Mouse (Mus musculus) hindbrain, embryonic 15.5 days (tissue): ENCODE results near the gene Atp5c1. TPM values are rescaled to one million over a fixed set of nuclear protein-coding genes. Genes with fewer than 3 reads are reported as not detected.
A peak's percentile ranks its signal among the peaks of the same experiment; 100 is the strongest.

Source experiments
- ATAC-seq: fragments of 200-750 bp; cut with Nextera tagmentation; 2 replicates; pipeline ENCODE4 v1.8.0; 2017; ENCODE audit warnings: low read depth, moderate number of reproducible peaks, moderate TSS enrichment; ENCODE audit not compliant: low FRiP score
- H3K27ac ChIP-seq: fragments of 300-500 bp; sonication (generic); replicated peaks from 2 replicates; pipeline ENCODE4 v1.5.1; 2015; ENCODE audit warnings: mild to moderate bottlenecking, inconsistent platforms
- H3K27me3 ChIP-seq: fragments of 300-500 bp; sonication (generic); 2 replicates; pipeline ENCODE4 v1.6.1; 2015; ENCODE audit warnings: control low read depth, inconsistent platforms
- H3K36me3 ChIP-seq: fragments of 300-500 bp; sonication (generic); 2 replicates; pipeline ENCODE4 v1.6.1; 2015; ENCODE audit warnings: control low read depth, inconsistent platforms
- H3K4me1 ChIP-seq: fragments of 300-500 bp; sonication (generic); replicated peaks from 2 replicates; pipeline ENCODE4 v1.6.1; 2015; ENCODE audit warnings: control low read depth, inconsistent platforms
- H3K4me2 ChIP-seq: fragments of 300-500 bp; sonication (generic); 2 replicates; pipeline ENCODE4 v1.6.1; 2015; ENCODE audit warnings: moderate library complexity, mild to moderate bottlenecking, inconsistent platforms
- H3K4me3 ChIP-seq: fragments of 300-500 bp; sonication (generic); 2 replicates; pipeline ENCODE4 v1.5.1; 2015; ENCODE audit warnings: mild to moderate bottlenecking, inconsistent platforms
- H3K9ac ChIP-seq: fragments of 300-500 bp; sonication (generic); 2 replicates; pipeline ENCODE4 v1.6.1; 2015; ENCODE audit warnings: inconsistent platforms
- H3K9me3 ChIP-seq: fragments of 300-500 bp; sonication (generic); 2 replicates; pipeline ENCODE4 v1.6.1; 2016; ENCODE audit warnings: control low read depth, inconsistent platforms
- WGBS: fragments of 180-500 bp; shearing (Covaris S2); methylation state at CpG from one replicate; pipeline ENCODE4 v1.1.7; 2015; 5-methylcytosine and 5-hydroxymethylcytosine counted together
- polyA plus RNA-seq: library from polyadenylated mRNA; unstranded; fragments of >200 nt; fragmentation: Nextera tagmentation; extraction: Ambion mirVana; gene quantifications from 2 replicates; pipeline ENCODE4 v1.2.1, GENCODE M21; 2015

Gene Atp5c1
- polyA plus RNA-seq, 1 experiment from 2014 or later = 565 TPM

DNA sequence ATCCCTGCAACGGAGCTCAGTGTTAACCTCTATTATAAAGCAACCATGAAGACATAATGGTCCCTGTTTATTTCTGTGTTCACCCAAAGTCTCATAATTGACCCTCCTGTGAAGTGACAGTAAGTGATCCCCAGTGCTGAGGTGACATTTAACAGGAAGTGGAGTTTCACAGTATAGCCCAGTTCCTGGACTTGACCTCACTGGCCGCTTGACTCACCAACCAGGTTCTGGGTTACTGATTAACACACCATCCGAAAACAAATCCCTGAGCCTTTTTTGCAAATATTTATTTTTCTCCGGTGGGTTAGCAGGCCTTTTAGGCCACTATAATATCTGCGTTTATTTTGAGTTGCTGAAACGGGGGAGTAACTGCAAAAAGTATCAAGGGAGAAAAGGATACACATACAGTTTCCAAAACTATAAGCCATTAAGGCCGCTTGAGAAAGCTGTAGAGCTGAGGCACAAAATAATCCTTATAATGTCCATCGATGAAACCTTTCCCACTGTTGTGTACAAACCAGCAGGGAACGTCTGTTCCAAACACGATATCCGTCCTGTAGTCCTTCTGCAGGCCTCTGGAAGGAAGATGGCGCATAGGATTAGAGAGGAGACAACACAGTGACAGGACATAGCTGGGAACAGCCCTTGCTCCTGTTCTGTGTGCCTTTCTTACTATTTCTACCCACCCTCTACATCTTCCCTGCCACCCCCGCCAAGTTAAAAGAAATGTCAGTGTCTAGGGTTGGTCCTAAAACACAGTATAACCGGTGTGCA, 14.2 kb upstream of the Atp5c1 start:
- Histone ChIP-seq H3K4me3 (no peak overlapping the region), H3K36me3 (peaks cover 32% of the 10 kb centered on the region), H3K4me2 (no peak overlapping the region), H3K9me3 (no peaks in the 10 kb centered on the region), H3K4me1 (no peaks in the 10 kb centered on the region), H3K27ac (no peak overlapping the region), H3K27me3 (no peaks in the 10 kb centered on the region), H3K9ac (no peak overlapping the region)
- 89% methylated on average over 14 of the region's 14 CpGs for WGBS
- 0 out of 2 replicates have a peak, but pooled peaks have one; percentile 24 for ATAC-seq

DNA sequence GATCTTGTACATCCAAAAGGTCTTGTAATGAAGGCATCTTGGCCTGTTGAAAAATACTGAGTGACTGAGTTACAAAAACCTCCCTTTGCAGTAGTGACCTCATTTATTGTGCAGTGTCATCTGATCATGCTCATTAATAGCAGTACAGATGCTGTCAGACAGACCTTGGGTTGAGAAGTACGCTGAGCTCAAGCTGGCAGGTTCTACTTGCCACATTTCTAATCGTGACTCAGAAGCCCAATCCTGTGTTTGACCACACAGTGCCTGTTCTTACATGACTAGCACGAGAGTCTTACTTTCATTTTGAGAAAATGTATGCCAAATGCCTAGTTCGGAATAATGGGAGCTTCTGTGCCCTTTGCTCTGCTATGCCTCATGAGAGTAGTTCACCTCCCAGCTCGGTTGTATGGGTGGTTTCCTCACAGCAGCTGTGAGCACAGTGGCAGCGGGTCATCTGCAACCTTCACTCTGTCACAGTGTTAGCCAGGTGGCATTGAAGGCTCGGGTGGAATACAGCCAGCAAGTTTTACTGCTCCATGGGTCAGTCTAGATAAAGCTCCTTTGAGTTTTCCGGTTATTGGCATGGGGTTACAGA, 7.0 kb upstream of the Atp5c1 start:
- H3K27ac ChIP-seq = no peak overlapping the region
- no peaks in the 10 kb centered on the region for H3K4me1 ChIP-seq
- no peak for ATAC-seq
- no peaks in the 10 kb centered on the region for H3K9me3 ChIP-seq
- no peak overlapping the region for H3K4me2 ChIP-seq
- no peaks in the 10 kb centered on the region for H3K27me3 ChIP-seq
- no peak overlapping the region for H3K9ac ChIP-seq
- no peak overlapping the region for H3K4me3 ChIP-seq
- peaks cover 34% of the 10 kb centered on the region for H3K36me3 ChIP-seq
- WGBS = 79% methylated on average over 8 of the region's 8 CpGs

DNA sequence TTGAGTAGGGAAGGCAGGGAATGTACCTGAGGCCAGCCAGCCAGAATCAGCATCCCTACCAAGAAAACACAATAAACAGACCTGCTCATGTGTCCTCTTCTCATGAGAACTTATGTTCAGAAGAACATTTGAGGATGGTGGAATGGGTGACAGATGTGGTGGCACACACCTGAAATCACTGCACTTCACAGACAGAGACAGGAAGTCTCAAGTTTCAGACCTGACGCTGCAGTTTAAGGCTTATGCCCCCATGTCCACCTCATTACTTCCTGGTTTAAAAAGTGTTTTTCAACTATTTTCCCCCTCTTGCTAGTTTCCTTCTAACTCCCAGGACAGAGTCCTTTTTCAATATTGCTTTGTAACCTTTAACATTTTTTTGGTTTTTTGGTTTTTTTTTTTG, 2.4 kb upstream of the Atp5c1 start:
- Histone ChIP-seq H3K4me3 (no peak overlapping the region), H3K27ac (no peak overlapping the region), H3K9ac (no peak overlapping the region), H3K4me1 (peaks cover 27% of the 10 kb centered on the region), H3K4me2 (no peak overlapping the region), H3K36me3 (0 out of 2 replicates have a peak, but pooled peaks cover 6% of the 10 kb centered on the region), H3K27me3 (no peaks in the 10 kb centered on the region), H3K9me3 (no peaks in the 10 kb centered on the region)
- ATAC-seq = no peak
- WGBS = 82% methylated on average over 1 of the region's 1 CpGs

DNA sequence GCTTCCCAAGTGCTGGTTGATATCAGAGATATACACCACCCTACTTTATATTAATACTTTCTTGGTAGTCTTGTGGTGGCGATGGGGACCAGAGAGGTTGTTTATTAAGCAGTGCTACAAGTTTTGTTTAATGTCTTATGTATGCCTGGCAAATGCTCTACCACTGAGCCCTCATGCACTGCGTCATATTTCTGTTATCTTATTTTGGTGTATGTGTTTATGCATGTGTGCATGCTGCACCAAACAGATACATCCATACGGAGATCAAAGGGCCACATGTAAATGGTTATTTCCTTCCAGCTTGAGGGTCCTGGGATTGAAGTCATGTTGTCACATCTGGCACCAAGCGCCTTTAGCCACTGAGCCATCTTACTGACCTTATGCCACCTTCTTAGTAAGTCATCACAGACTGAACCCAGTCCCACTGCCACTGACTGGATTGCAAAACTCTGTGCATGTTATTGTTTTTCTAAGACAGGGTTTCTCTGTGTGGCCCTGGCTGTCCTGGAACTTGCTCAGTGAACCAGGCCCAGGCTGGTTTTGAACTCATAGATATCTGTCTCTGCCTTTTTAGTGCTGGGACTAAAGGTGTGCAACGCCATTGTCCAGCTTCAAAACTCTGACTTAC, 1.3 kb upstream of the Atp5c1 start:
- 89% methylated on average over 5 of the region's 5 CpGs for whole genome bisulfite sequencing
- Histone ChIP-seq H3K36me3 (no peaks in the 10 kb centered on the region), H3K4me1 (peaks cover 37% of the 10 kb centered on the region), H3K27ac (no peak overlapping the region), H3K27me3 (no peaks in the 10 kb centered on the region), H3K9me3 (no peaks in the 10 kb centered on the region), H3K4me2 (peak overlapping the region; percentile 76), H3K9ac (peak overlapping the region; percentile 98), H3K4me3 (peak overlapping the region; percentile 95)
- no peak for ATAC-seq

DNA sequence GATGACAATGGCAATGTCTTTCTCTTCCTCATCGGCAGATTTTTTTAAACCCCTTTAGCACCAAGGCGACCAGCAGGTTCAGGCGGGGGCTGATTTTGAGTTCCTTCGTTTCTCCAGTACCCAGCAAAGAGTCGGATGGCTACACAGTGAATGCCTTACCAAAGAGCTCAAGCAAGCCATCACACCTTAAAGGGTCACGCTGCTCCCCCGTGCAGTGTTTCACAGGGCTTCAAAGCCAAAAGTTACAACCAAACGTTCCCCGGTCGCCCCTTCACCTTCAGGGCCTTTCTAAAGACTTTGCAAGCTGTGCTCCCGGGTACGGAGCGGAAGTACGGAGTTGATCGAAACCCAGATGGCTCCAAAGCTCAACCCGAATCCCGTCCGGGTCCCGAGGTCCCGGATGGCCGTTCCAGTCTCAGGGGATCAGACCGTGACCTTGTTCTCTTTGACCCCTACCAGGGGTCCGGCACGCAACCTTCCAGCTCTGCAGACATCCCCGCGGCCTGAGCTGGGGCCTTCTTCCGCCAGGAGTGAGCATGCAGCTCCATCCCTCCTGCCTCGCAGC, 483 bp downstream of the Atp5c1 start:
- no peaks in the 10 kb centered on the region for H3K27me3 ChIP-seq
- WGBS = under 1% methylated on average over 28 of the region's 28 CpGs
- no peaks in the 10 kb centered on the region for H3K36me3 ChIP-seq
- H3K4me3 ChIP-seq = peak overlapping the region; percentile 95
- peaks cover 39% of the 10 kb centered on the region for H3K4me1 ChIP-seq
- peak; percentile 71 for ATAC-seq
- peak overlapping the region; percentile 95 for H3K9ac ChIP-seq
- H3K4me2 ChIP-seq = peak overlapping the region; percentile 61
- H3K9me3 ChIP-seq = no peaks in the 10 kb centered on the region
- peak overlapping the region; percentile 96 for H3K27ac ChIP-seq

DNA sequence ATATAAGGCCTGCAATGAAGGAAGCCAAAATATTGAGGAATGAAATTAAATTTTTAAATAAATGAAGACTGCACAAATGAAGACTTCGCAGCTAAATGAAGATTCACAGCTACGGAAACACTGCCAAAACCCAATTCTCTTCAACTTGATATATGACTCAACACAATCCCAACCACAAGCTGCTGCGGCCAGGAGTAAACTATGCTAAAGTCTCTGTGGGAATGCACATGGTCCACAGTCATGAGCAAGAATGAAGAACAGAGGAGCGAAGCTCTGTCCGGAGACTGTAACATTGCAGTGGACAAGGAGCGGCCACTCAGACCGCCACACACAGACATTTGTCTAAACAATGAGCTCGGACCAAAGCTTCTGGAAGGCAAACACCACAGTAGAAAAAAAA, 3.6 kb downstream of the Atp5c1 start:
- Histone ChIP-seq H3K4me2 (no peak overlapping the region), H3K4me3 (no peak overlapping the region), H3K9ac (no peak overlapping the region), H3K4me1 (peaks cover 34% of the 10 kb centered on the region), H3K27ac (no peak overlapping the region), H3K27me3 (no peaks in the 10 kb centered on the region), H3K36me3 (no peaks in the 10 kb centered on the region), H3K9me3 (no peaks in the 10 kb centered on the region)
- no peak for ATAC-seq
- WGBS = 92% methylated on average over 8 of the region's 8 CpGs

DNA sequence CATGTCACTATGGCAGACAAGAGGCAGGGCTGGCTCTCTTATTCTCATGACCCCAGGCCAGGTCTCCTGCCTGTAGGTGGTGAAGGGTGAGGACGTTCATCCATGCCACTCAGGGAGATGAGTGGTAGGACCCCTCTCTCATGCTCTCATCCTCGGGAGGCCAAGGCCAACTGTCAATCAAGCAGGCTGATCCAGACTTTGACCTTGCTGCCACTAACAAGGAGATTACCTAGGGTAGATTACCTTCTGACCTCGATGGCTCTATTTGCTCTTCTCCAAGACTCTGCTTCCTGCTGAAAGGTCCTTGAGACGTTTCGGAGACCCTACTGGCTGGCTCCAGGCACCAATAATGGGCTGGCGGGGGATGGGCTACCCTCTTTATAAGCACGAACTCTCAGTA, 5.8 kb downstream of the Atp5c1 start:
- no peaks in the 10 kb centered on the region for H3K27me3 ChIP-seq
- WGBS = 84% methylated on average over 7 of the region's 7 CpGs
- no peak overlapping the region for H3K4me3 ChIP-seq

DNA sequence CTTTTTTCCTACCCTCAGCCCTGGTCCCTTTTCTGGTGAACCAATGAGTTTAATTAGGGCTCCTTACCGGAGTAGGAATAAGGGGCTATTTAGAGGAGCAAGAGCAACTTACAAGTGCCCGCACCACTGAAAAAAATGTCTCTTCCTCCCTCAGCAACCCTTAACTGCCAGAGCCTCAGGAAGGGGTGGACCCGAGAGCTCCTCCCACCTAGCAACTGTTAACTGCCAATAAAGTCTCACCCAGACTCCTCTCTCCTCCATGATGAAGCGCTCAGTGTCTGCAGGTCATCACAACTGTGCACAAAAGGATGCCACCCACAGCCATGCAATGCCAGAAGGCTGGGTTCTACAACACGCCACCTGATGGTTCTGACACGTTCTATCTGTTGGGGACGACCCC, 8.6 kb downstream of the Atp5c1 start:
- H3K27ac ChIP-seq = no peak overlapping the region
- 96% methylated on average over 7 of the region's 7 CpGs for WGBS
- peaks cover 13% of the 10 kb centered on the region for H3K36me3 ChIP-seq
- H3K27me3 ChIP-seq = no peaks in the 10 kb centered on the region
- H3K4me1 ChIP-seq = peaks cover 3% of the 10 kb centered on the region
- H3K4me2 ChIP-seq = no peak overlapping the region
- ATAC-seq = no peak
- H3K4me3 ChIP-seq = no peak overlapping the region
- H3K9me3 ChIP-seq = no peaks in the 10 kb centered on the region
- no peak overlapping the region for H3K9ac ChIP-seq

More for the DNA sequence above, 5.8 kb downstream of the Atp5c1 start:
- ATAC-seq = 0 out of 2 replicates have a peak, but pooled peaks have one; percentile 36
- H3K27ac ChIP-seq = no peak overlapping the region
- H3K36me3 ChIP-seq = no peaks in the 10 kb centered on the region
- no peak overlapping the region for H3K9ac ChIP-seq
- no peaks in the 10 kb centered on the region for H3K9me3 ChIP-seq
- peaks cover 28% of the 10 kb centered on the region for H3K4me1 ChIP-seq
- no peak overlapping the region for H3K4me2 ChIP-seq

DNA sequence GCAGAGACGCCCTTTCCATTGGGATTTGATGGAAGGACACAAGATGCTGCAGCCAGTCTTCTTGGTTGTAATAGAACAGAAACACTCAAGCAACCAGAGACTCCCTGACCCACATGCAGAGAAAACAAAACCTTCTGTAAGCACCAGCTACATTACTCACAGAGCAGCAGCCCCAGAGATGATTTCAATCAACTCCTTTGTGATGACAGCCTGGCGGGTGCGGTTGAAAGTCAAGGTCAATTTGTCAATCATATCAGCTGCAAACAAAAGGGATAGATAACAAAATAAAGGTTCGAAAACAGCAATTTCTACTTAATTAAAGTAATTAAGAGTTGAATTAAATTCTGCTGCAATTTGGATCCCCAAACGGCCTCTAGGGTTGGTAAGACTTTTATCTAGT, 21.5 kb downstream of the Atp5c1 start:
- no peak for ATAC-seq
- no peak overlapping the region for H3K4me2 ChIP-seq
- H3K9ac ChIP-seq = no peak overlapping the region
- no peaks in the 10 kb centered on the region for H3K27me3 ChIP-seq
- no peaks in the 10 kb centered on the region for H3K9me3 ChIP-seq
- no peak overlapping the region for H3K27ac ChIP-seq
- H3K4me3 ChIP-seq = no peak overlapping the region
- H3K4me1 ChIP-seq = no peaks in the 10 kb centered on the region
- H3K36me3 ChIP-seq = peaks cover 81% of the 10 kb centered on the region
- 91% methylated on average over 5 of the region's 5 CpGs for WGBS

DNA sequence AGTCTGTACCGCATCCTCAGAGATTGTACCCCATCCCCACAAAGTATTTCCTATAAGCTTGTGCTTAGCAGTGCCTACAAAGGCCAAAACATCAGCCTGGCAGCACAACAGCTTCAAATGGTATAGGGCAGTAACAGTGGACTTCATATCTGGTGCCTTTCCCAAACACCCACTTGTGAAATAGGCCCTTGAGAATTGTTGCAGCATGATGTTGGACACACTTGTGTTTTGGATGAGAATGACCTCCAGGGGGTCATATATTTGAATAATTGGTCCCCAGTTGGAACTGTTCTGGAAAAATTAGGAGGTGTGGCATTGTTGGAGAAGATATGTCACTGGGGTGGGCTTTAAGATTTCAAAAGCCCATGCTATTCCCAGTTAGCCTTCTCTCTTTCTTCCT, 28.3 kb downstream of the Atp5c1 start:
- Histone ChIP-seq H3K4me1 (peaks cover 16% of the 10 kb centered on the region), H3K36me3 (peaks cover 29% of the 10 kb centered on the region), H3K9ac (no peak overlapping the region), H3K4me2 (no peak overlapping the region), H3K27me3 (no peaks in the 10 kb centered on the region), H3K4me3 (no peak overlapping the region), H3K27ac (no peak overlapping the region), H3K9me3 (no peaks in the 10 kb centered on the region)
- 96% methylated on average over 1 of the region's 1 CpGs for WGBS
- ATAC-seq = no peak

DNA sequence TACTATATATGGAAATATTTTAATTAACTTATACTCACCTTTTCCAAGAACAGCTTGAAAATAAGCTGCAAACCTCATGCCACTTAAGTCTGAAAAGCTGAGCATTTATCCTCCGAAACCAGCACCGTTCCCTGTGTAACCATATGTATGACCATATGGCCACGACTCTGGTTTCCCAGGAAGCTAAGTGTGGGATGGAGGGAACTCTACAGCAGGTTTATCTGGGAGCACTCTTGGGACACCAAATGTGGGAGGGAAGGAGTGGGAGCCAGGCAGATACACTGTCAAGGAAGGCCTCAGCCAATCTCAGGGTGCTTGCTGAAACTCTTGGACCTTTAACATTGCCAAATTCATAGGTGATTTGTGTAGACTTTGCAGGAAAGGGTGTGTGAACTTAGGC, 29.4 kb downstream of the Atp5c1 start:
- no peaks in the 10 kb centered on the region for H3K9me3 ChIP-seq
- H3K36me3 ChIP-seq = peaks cover 20% of the 10 kb centered on the region
- no peak for ATAC-seq
- no peaks in the 10 kb centered on the region for H3K27me3 ChIP-seq
- WGBS = 76% methylated on average over 3 of the region's 3 CpGs
- no peak overlapping the region for H3K4me3 ChIP-seq
- no peak overlapping the region for H3K4me2 ChIP-seq
- no peak overlapping the region for H3K27ac ChIP-seq
- H3K9ac ChIP-seq = no peak overlapping the region
- H3K4me1 ChIP-seq = peaks cover 23% of the 10 kb centered on the region

DNA sequence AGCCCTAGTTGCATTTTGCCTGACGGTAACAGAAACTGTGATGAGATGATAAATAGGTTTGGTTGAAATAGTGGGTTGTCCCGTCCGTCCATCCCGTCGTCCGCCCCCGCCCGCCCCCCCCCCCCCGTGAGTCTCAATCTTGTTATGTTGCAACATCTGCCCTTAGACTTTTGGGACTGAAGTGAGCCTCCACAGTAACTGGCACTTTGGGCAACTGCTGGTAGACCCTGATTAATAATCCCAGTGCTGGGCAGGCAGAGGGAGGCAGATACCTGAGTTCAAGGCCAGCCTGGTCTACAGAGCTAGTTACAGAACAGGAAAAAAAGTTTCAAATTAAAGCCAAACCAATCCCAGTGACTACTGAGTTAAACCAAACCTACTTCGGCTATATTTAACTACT, 30.9 kb downstream of the Atp5c1 start:
- H3K4me2 ChIP-seq = peak overlapping the region; percentile 91
- H3K27ac ChIP-seq = no peak overlapping the region
- H3K36me3 ChIP-seq = peaks cover 7% of the 10 kb centered on the region; the same call in 1 of the 2 replicates
- H3K9me3 ChIP-seq = no peaks in the 10 kb centered on the region
- H3K27me3 ChIP-seq = no peaks in the 10 kb centered on the region
- H3K9ac ChIP-seq = peak overlapping the region; percentile 32; the same call in 1 of the 2 replicates
- peaks cover 23% of the 10 kb centered on the region for H3K4me1 ChIP-seq
- ATAC-seq = no peak
- 21% methylated on average over 10 of the region's 10 CpGs for WGBS
- H3K4me3 ChIP-seq = peak overlapping the region; percentile 99
